Mouse (Mus musculus) induced T-regulatory cell, adult 2 months (primary cell): Measurements from ENCODE around the gene Tctex1d4.

Experiments
- DNase-seq: peaks from one replicate; pipeline ENCODE4 v3.0.0-alpha.2; 2012; ENCODE audit warnings: low read depth

Tctex1d4 gene

DNA sequence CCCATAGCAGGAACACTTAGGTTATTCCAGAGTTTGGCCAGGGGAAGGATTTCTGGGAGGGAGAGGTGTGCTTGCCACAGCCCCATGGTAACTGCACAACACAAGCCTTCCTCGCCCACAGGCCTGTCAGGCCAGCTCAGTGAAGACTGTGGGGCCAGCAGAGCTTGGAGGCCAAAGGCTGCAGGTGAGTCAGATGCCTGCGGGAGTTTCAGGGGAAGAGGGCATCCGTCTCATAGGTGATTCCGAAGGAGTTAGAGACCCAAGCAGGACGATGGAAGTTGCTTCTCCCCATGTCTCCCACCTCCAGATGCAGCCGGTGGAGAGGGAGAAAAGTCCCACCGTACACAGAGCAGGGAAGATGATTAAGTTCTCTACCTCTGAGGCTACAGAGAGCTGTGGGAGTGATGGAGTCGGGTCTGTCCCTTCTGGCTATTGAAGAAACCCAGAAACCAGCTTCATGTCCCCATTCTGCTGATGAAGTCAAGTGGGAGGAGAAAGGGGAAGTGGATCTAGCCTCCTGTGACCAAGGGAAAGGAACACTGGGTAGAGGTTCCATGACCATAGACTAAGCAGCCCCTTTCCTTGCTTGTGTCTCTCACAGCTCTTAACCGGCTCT lies at the start of gene Tctex1d4:
Tctex1d4 (plus strand) TSS at position 120 of the 616 bp plus-strand sequence.
- peak; percentile 64 for DNase-seq

DNA sequence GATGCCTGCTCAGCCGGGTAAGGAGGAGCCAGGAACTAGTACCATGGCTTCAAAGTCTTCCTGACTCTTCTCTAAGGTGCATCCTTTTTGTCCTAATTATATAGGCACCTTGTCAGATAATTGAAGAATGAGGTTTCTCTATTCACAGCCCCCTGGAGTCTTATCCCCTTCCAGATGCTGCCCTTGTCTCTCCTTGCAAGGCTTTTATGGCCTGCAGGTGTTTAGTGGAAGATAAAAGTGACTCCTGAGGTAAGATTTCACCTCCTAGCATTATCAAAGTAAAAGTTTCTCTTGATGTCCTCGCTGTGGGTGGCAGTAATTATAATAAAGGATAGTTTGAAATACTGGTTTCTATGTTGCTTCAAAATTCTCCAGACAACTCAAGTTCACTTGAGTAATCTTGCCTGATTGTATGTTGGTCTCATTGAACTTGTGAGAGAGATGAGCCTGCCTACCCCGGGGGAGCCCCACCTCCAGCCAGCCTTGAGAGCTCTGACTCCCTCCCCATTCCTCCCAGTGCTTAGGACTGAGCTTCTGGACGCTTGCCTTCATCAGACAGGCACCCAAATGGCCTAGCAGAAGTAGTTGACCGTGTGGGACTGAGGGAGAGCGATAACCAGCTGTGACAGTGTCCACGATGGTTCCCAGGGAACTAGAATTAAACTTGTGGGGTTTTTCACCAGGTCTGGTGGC lies 38.5 kb upstream of the Tctex1d4 start:
- no peak for DNase-seq

DNA sequence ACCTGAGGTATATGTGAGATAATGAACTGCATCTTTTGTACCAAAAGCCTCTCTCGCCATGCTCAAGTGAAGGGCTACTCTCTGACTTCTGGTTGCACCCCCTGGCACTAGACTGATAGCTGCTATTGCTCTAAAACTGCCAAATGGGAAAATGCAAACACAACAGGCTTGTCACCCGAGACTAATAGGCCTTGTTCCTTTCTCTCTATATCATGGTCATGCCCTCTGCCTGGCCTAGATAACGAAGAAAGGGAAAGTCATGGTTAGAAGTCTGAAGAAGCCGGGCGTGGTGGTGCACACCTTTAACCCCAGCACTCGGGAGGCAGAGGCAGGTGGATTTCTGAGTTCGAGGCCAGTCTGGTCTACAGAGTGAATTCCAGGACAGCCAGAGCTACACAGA lies 36.0 kb upstream of the Tctex1d4 start:
- DNase-seq: no peak

GRCm38 (mm10) chr4:117094626-117095361 lies 31.8 kb upstream of the Tctex1d4 start:
- no peak for DNase-seq

DNA sequence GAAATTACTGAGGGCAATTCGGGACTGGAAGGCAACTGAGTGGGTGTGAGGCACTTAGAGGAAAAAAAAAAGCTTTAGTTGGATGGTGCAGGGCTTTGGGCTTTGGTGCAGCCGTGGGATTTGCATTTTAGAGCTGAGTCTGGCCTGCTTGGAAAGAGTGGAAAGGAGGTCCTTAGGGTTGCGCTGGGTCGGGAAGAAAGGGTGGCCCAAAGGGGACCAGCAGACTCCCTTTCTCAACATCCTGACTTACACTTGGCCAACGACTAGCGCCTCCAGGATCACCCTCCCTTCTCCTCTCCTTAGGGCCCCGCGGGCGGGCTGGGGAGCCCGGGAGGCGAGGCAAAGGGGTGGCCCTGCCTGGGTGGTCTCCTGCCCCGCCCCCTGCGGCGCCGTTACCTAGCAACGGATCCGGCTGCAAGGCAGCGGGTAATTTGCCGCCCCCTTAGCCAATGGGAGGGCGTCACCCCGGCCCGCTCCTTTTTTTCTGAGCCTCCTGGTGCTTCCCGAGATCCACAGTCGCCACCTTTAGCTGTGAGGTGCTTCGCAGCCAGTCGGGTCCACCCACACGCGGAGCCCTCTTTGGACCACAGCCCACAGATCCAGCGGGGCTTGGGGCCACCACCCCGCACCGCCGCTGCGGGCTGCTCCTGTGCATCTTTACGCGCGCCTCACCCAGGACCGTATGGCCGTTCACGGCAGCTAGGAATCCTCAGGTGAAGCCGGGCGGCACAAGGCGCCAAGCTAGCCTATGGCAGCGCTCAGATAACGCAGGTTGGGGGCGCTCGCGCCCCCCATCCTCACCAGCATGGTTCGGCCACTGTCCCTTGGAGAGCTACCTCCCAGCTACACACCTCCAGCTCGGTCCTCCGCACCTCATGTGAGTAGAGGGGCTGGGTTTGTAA lies 30.8 kb upstream of the Tctex1d4 start, which contains the start of gene Ptch2:
Ptch2 (plus strand) TSS at position 525 of the 902 bp plus-strand sequence.
- no peak for DNase-seq

DNA sequence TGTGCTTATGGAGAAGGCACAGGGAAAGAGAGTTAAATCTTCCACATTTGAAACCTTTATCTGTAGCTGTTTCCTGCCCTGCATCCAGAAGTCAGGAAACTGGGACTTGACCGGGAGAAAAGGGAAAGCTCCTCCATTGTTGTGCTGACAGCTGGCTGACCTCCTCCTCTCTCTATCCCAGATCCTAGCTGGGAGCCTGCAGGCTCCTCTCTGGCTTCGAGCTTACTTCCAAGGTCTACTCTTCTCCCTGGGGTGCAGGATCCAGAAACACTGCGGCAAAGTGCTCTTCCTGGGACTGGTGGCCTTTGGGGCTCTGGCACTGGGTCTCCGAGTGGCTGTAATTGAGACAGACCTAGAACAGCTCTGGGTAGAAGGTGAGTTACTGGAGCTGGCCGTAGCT lies 29.9 kb upstream of the Tctex1d4 start:
- no peak for DNase-seq

GRCm38 (mm10) chr4:117097969-117098763 lies 28.4 kb upstream of the Tctex1d4 start:
- no peak for DNase-seq

DNA sequence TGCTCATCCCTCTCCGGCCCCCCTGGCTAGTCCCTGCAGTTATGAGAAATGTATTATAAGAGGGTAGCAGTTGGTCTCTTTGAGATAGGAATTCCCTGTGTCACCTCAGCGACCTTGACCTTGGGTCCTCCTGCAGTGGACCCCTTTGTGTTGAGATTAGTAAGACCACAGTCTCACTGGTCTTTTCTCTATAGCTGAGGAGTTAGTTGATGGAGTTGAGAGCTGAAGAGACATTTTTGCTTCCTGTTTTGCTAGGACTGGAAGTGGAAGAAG lies 27.9 kb upstream of the Tctex1d4 start:
- no peak for DNase-seq

GRCm38 (mm10) chr4:117100036-117100435 lies 26.6 kb upstream of the Tctex1d4 start:
- DNase-seq: no peak

DNA sequence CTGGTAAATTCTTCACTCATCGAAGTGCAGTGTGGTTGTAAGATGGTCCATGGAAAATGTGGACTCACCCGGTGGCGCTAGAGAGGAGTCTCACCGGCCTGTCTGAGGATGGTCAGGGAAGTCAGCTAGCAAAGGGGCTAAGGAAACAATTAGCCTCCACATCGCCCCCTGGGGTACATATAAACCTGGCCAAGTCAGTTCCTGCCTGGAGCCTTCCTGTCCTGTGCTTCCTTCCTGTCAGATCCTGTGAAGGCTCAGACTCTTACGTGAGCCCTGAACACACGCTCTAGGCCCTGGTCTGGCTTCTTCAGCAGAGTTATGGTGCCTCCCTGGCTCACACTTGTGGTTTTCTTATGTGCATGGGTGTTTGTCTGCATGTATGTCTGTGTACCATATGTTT lies 25.4 kb upstream of the Tctex1d4 start:
- peak; percentile 50 for DNase-seq

GRCm38 (mm10) chr4:117104672-117105071 lies 21.9 kb upstream of the Tctex1d4 start:
- DNase-seq: no peak

DNA sequence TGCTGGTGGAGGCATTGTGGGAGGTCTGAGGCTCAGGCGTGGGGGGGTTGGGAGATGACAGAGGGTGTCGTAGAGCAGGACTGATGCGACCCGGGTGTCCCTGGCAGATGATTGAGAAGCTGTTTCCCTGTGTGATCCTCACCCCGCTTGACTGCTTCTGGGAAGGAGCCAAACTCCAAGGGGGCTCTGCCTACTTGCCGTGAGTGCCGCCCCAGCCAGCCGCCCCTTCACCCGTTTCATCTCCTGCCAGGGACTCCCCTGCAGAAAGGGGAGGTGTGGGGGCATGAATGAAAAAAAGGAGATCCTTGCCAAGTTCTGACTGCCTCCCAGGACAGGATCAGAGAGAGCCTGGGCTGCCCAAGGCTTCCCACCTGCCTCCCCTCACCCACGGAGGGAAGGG lies 21.5 kb upstream of the Tctex1d4 start:
- DNase-seq: no peak

DNA sequence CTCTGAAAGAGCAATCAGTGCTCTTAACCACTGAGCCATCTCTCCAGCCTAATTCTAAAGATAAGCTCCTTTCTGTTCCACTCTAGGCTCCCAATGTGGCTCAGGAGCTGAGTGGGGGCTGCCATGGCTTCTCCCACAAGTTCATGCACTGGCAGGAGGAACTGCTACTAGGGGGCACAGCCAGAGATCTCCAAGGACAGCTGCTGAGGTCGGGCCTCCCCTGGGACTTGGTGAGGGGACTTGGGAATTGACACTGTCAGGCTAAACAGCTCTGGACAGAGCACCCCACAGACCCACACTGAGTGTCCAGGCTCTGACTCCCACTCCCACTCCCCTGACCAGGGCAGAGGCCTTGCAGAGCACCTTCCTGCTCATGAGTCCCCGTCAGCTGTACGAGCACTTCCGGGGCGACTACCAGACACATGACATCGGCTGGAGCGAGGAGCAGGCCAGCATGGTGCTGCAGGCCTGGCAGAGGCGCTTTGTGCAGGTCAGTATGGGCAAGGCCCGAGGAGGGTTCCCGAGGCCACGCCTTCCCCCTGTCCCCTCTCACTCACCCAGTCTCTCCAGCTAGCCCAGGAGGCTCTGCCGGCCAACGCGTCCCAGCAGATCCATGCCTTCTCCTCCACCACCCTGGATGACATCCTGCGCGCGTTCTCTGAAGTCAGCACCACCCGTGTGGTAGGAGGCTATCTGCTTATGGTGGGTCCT lies 18.6 kb upstream of the Tctex1d4 start:
- no peak for DNase-seq

DNA sequence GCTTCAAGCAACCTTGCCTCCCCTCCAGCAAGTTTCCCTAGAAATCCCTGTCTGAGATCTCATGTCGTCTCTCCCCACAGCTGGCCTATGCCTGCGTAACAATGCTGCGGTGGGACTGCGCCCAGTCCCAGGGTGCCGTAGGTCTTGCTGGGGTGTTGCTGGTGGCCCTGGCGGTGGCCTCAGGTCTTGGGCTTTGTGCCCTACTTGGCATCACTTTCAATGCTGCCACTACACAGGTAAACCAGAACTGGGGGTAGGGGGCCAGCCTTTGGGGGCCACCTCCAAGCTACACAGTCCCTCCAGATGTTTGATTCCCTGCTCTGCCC lies 18.1 kb upstream of the Tctex1d4 start:
- no peak for DNase-seq

DNA sequence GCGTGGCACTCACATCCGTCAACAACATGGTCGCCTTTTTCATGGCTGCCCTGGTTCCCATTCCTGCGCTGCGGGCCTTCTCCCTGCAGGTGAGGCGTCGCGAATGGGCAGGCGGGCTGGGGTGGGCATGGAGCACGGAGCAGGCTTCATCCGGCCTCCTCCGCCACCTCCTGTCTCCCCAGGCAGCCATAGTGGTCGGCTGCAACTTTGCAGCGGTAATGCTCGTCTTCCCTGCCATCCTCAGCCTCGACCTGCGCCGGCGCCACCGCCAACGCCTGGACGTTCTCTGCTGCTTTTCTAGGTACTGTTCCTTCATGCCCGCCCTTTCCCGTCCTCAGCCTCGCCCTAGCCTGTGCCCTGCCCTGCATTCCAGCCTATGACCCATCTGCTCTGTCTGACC lies 17.3 kb upstream of the Tctex1d4 start:
- DNase-seq: no peak

DNA sequence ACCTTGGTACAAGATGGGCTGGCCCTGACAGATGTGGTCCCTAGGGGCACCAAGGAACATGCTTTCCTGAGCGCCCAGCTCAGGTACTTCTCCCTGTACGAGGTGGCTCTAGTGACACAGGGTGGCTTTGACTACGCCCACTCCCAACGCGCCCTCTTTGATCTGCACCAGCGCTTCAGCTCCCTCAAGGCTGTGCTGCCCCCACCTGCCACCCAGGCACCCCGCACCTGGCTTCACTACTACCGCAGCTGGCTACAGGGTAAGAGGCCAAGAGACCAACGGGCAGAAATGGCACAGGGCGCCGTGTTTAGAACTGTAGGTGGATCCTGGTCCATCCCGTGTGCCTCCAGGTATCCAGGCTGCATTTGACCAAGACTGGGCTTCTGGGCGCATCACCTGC lies 16.3 kb upstream of the Tctex1d4 start:
- no peak for DNase-seq

DNA sequence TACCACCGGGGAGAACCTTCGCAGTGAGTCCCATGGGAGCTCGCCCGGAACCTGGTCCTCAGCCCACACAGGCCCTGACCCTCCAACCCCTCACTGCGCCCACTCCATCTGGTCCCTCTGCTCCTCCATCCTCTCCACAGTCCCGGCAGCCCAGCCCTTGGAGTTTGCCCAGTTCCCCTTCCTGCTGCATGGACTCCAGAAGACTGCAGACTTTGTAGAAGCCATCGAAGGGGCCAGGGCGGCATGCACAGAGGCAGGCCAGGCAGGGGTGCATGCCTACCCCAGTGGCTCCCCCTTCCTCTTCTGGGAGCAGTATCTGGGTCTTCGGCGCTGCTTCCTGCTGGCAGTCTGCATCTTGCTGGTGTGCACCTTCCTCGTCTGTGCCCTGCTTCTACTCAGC lies 15.6 kb upstream of the Tctex1d4 start:
- no peak for DNase-seq

DNA sequence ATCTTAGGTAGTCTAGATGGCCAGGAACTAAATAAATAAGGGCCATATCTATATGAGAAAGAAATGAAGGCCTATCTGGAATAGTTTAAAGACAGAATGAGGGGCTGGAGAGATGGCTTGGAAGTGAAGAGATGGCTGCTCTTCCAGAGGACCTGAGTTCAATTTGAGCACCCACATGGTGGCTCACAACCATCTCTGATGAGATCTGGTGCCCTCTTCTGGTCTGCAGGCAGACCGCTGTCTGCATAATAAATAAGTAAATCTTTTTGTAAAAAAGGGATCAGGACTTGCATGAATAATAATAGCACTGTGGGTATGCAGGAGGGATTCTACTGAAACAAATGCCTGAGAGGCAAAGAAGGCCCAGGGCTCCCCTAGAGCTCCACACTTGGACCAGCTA lies 13.4 kb upstream of the Tctex1d4 start:
- peak; percentile 32 for DNase-seq

DNA sequence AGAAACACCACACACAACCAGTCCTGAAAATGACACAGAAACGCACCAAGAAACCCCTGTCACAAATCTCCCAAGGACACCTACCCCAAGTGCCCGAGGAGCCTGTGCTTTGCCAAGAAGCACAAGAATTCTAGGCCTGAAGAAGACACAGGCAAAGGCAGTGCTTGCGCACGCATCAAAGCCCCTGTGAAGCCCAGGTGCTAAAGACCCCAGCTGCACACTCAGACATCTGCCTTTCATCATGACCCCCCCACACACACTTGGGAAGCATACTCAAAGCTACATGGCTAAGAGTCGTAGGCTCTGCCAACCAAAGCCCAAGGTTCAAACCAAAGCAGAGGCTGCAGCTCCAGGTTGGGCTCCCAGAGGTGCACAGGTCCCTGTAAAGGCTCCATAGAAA lies 11.0 kb upstream of the Tctex1d4 start:
- no peak for DNase-seq

- DNase-seq: no peak
These were observed 8.7 kb upstream of the Tctex1d4 start for GRCm38 (mm10) chr4:117117931-117118330.

- no peak for DNase-seq
These were observed 7.0 kb upstream of the Tctex1d4 start for GRCm38 (mm10) chr4:117119636-117120035.
